29 mouse cellular contexts compared by ENCODE assay signal in the genomic region with DNA sequence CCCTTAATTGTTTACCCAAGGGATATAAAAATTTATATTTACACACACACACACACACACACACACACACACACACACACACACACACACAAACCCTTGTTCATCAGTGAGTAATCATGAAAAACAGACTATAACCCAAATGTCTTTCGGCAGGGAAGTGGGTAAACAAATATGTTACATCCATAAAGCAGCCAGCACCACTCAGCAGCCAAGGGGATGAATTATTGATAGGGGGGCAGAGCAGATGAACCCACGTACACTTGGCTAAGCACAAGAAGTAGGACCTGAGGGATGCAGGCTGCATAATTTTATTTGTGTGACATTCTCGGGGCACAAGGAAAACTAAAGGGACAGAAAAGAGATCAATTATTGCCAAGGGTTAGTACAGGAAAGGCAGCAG.
DNase-seq lines count a peak whose midpoint lies in the region; ATAC-seq lines count a peak whose summit lies in the region.
"Had no signal": no experiment of that assay in that cellular context is flagged by ENCODE, and none has a peak within 500 bp of the region (broad histone marks: within the 10 kb centered on the region; RNA-seq: fewer than 3 reads in every experiment).

No protein-coding gene starts in this region.

- no peaks in the 10 kb centered on the region for H3K9me3 ChIP-seq in forebrain, embryonic 15.5 days
- no peaks in the 10 kb centered on the region for H3K9me3 ChIP-seq in forebrain, embryonic 11.5 days (ENCODE audit: control insufficient read depth, low read length)
- H3K9me3 ChIP-seq in hindbrain, embryonic 11.5 days (ENCODE audit: control insufficient read depth, low read length) = no peaks in the 10 kb centered on the region
- H3K9me3 ChIP-seq in hindbrain, embryonic 16.5 days (ENCODE audit: control insufficient read depth, low read length) = no peaks in the 10 kb centered on the region
- H3K9me3 ChIP-seq in midbrain, embryonic 12.5 days = no peaks in the 10 kb centered on the region
- H3K9me3 ChIP-seq in midbrain, embryonic 16.5 days (replicated peaks; ENCODE audit: control insufficient read depth, low read length, poor library complexity, severe bottlenecking) = no peaks in the 10 kb centered on the region
- H3K9me3 ChIP-seq: embryonic facial prominence, embryonic 12.5 days; embryonic facial prominence, embryonic 15.5 days; G1E; heart, embryonic 10.5 days; heart, embryonic 13.5 days; hindbrain, embryonic 12.5 days; hindbrain, embryonic 15.5 days; intestine, embryonic 15.5 days had no signal

- peak; percentile 32; the same call in 1 of the 2 replicates for ATAC-seq in forebrain, embryonic 15.5 days (replicated peaks)
- ATAC-seq in forebrain, embryonic 11.5 days (replicated peaks; ENCODE audit: low FRiP score) = no peak
- 0 out of 2 replicates have a peak, but pooled peaks have one; percentile 34 for ATAC-seq in hindbrain, embryonic 11.5 days (ENCODE audit: low FRiP score)
- ATAC-seq in hindbrain, embryonic 16.5 days = no peak
- peak; percentile 56; the same call in 1 of the 2 replicates for ATAC-seq in midbrain, embryonic 12.5 days (ENCODE audit: low FRiP score, low read depth)
- no peak for ATAC-seq in midbrain, embryonic 16.5 days
- ATAC-seq: intestine, embryonic 15.5 days; Patski had no signal

- H3K27me3 ChIP-seq in forebrain, embryonic 15.5 days = no peaks in the 10 kb centered on the region
- no peaks in the 10 kb centered on the region for H3K27me3 ChIP-seq in forebrain, embryonic 11.5 days (ENCODE audit: control insufficient read depth, insufficient read depth, low read length)
- no peaks in the 10 kb centered on the region for H3K27me3 ChIP-seq in hindbrain, embryonic 11.5 days (ENCODE audit: control insufficient read depth, insufficient read depth, low read length)
- no peaks in the 10 kb centered on the region for H3K27me3 ChIP-seq in hindbrain, embryonic 16.5 days (replicated peaks; ENCODE audit: control insufficient read depth, insufficient read depth, low read length)
- no peaks in the 10 kb centered on the region for H3K27me3 ChIP-seq in midbrain, embryonic 12.5 days
- no peaks in the 10 kb centered on the region for H3K27me3 ChIP-seq in midbrain, embryonic 16.5 days (ENCODE audit: control insufficient read depth, insufficient read depth, low read depth, low read length)
- H3K27me3 ChIP-seq: CH12.LX; embryonic facial prominence, embryonic 12.5 days; embryonic facial prominence, embryonic 15.5 days; heart, embryonic 13.5 days; hindbrain, embryonic 12.5 days; hindbrain, embryonic 15.5 days; intestine, embryonic 15.5 days had no signal

- H3K9ac ChIP-seq in forebrain, embryonic 15.5 days (replicated peaks) = no peak overlapping the region
- H3K9ac ChIP-seq in forebrain, embryonic 11.5 days (ENCODE audit: low read length) = no peak overlapping the region
- no peak overlapping the region for H3K9ac ChIP-seq in hindbrain, embryonic 11.5 days (ENCODE audit: low read depth, low read length)
- H3K9ac ChIP-seq in hindbrain, embryonic 16.5 days (ENCODE audit: low read depth, low read length) = no peak overlapping the region
- no peak overlapping the region for H3K9ac ChIP-seq in midbrain, embryonic 12.5 days (replicated peaks)
- H3K9ac ChIP-seq in midbrain, embryonic 16.5 days (ENCODE audit: low read depth, low read length) = no peak overlapping the region
- H3K9ac ChIP-seq: embryonic facial prominence, embryonic 12.5 days; embryonic facial prominence, embryonic 15.5 days; heart, embryonic 13.5 days; hindbrain, embryonic 12.5 days; hindbrain, embryonic 15.5 days; intestine, embryonic 15.5 days had no signal

- no peak for DNase-seq in forebrain, embryonic 11.5 days (ENCODE audit: low spot score)
- DNase-seq in hindbrain, embryonic 11.5 days (ENCODE audit: low spot score) = no peak
- DNase-seq in right cerebral cortex, postnatal 14 days = no peak
- DNase-seq: adrenal gland, postnatal 10 days; adrenal gland, postnatal 36 days; B cell, adult 2 months; cerebellum, adult 11 months; cerebellum, adult 2 months; cerebellum, adult 9-11 months; cerebellum, postnatal 25 days; gastrocnemius, postnatal 10 days; gastrocnemius, postnatal 36 days; heart, adult 2 months; heart, postnatal 14 days; heart, postnatal 4 days had no signal

- no peak overlapping the region for H3K4me2 ChIP-seq in forebrain, embryonic 15.5 days (replicated peaks)
- no peak overlapping the region for H3K4me2 ChIP-seq in forebrain, embryonic 11.5 days (ENCODE audit: low read depth, low read length, severe bottlenecking)
- no peak overlapping the region for H3K4me2 ChIP-seq in hindbrain, embryonic 11.5 days (replicated peaks; ENCODE audit: low read depth, low read length)
- no peak overlapping the region for H3K4me2 ChIP-seq in hindbrain, embryonic 16.5 days (ENCODE audit: low read length)
- no peak overlapping the region for H3K4me2 ChIP-seq in midbrain, embryonic 12.5 days (replicated peaks)
- H3K4me2 ChIP-seq in midbrain, embryonic 16.5 days (ENCODE audit: low read length) = no peak overlapping the region
- H3K4me2 ChIP-seq: embryonic facial prominence, embryonic 12.5 days; embryonic facial prominence, embryonic 15.5 days; heart, embryonic 13.5 days; hindbrain, embryonic 12.5 days; hindbrain, embryonic 15.5 days; intestine, embryonic 15.5 days had no signal

- no peak overlapping the region for H3K4me3 ChIP-seq in forebrain, embryonic 15.5 days
- no peak overlapping the region for H3K4me3 ChIP-seq in forebrain, embryonic 11.5 days (ENCODE audit: low read depth, low read length)
- H3K4me3 ChIP-seq in hindbrain, embryonic 11.5 days (ENCODE audit: low read depth, low read length) = no peak overlapping the region
- H3K4me3 ChIP-seq in hindbrain, embryonic 16.5 days (ENCODE audit: low read length) = no peak overlapping the region
- no peak overlapping the region for H3K4me3 ChIP-seq in midbrain, embryonic 12.5 days
- H3K4me3 ChIP-seq in midbrain, embryonic 16.5 days (ENCODE audit: low read depth, low read length) = no peak overlapping the region
- H3K4me3 ChIP-seq: embryonic facial prominence, embryonic 12.5 days; embryonic facial prominence, embryonic 15.5 days; heart, adult 2 months; heart, embryonic 10.5 days; heart, embryonic 13.5 days; hindbrain, embryonic 12.5 days; hindbrain, embryonic 15.5 days; intestine, embryonic 15.5 days had no signal

- H3K27ac ChIP-seq in forebrain, embryonic 15.5 days (replicated peaks) = no peak overlapping the region
- no peak overlapping the region for H3K27ac ChIP-seq in forebrain, embryonic 11.5 days (ENCODE audit: low read depth, low read length)
- H3K27ac ChIP-seq in hindbrain, embryonic 11.5 days (ENCODE audit: low read depth, low read length) = no peak overlapping the region
- no peak overlapping the region for H3K27ac ChIP-seq in hindbrain, embryonic 16.5 days (ENCODE audit: low read depth, low read length)
- H3K27ac ChIP-seq in midbrain, embryonic 12.5 days (replicated peaks) = no peak overlapping the region
- no peak overlapping the region for H3K27ac ChIP-seq in midbrain, embryonic 16.5 days (ENCODE audit: low read length)
- H3K27ac ChIP-seq: embryonic facial prominence, embryonic 12.5 days; embryonic facial prominence, embryonic 15.5 days; heart, adult 2 months; heart, embryonic 10.5 days; heart, embryonic 13.5 days; hindbrain, embryonic 12.5 days; hindbrain, embryonic 15.5 days; intestine, embryonic 15.5 days had no signal

- WGBS in forebrain, embryonic 15.5 days = 63% methylated on average over 3 of the region's 3 CpGs
- 85% methylated on average over 3 of the region's 3 CpGs for WGBS in forebrain, embryonic 11.5 days
- whole genome bisulfite sequencing in hindbrain, embryonic 11.5 days = 68% methylated on average over 3 of the region's 3 CpGs
- 71% methylated on average over 3 of the region's 3 CpGs for WGBS in hindbrain, embryonic 16.5 days
- WGBS in midbrain, embryonic 12.5 days = 67% methylated on average over 3 of the region's 3 CpGs
- WGBS in midbrain, embryonic 16.5 days = 67% methylated on average over 3 of the region's 3 CpGs

- no peaks in the 10 kb centered on the region for H3K4me1 ChIP-seq in forebrain, embryonic 15.5 days
- H3K4me1 ChIP-seq in forebrain, embryonic 11.5 days (replicated peaks; ENCODE audit: control insufficient read depth, insufficient read depth, low read length) = no peaks in the 10 kb centered on the region
- H3K4me1 ChIP-seq in hindbrain, embryonic 11.5 days (replicated peaks; ENCODE audit: control insufficient read depth, insufficient read depth, low read length) = no peaks in the 10 kb centered on the region
- H3K4me1 ChIP-seq in hindbrain, embryonic 16.5 days (ENCODE audit: control insufficient read depth, insufficient read depth, low read depth, low read length) = no peaks in the 10 kb centered on the region
- H3K4me1 ChIP-seq in midbrain, embryonic 12.5 days = no peaks in the 10 kb centered on the region; the same call in 1 of the 2 replicates
- H3K4me1 ChIP-seq in midbrain, embryonic 16.5 days (ENCODE audit: control insufficient read depth, insufficient read depth, low read length) = no peaks in the 10 kb centered on the region
- H3K4me1 ChIP-seq: embryonic facial prominence, embryonic 12.5 days; embryonic facial prominence, embryonic 15.5 days; heart, embryonic 10.5 days; heart, embryonic 13.5 days; hindbrain, embryonic 12.5 days; hindbrain, embryonic 15.5 days; intestine, embryonic 15.5 days had no signal

- no peaks in the 10 kb centered on the region for H3K36me3 ChIP-seq in forebrain, embryonic 15.5 days
- H3K36me3 ChIP-seq in forebrain, embryonic 11.5 days (ENCODE audit: control insufficient read depth, insufficient read depth, low read length) = no peaks in the 10 kb centered on the region
- no peaks in the 10 kb centered on the region for H3K36me3 ChIP-seq in hindbrain, embryonic 11.5 days (ENCODE audit: control insufficient read depth, insufficient read depth, low read length)
- H3K36me3 ChIP-seq in hindbrain, embryonic 16.5 days (ENCODE audit: control insufficient read depth, insufficient read depth, low read length) = no peaks in the 10 kb centered on the region
- no peaks in the 10 kb centered on the region for H3K36me3 ChIP-seq in midbrain, embryonic 12.5 days
- H3K36me3 ChIP-seq in midbrain, embryonic 16.5 days (ENCODE audit: control insufficient read depth, insufficient read depth, low read length) = no peaks in the 10 kb centered on the region
- H3K36me3 ChIP-seq: embryonic facial prominence, embryonic 12.5 days; embryonic facial prominence, embryonic 15.5 days; G1E; heart, embryonic 10.5 days; heart, embryonic 13.5 days; hindbrain, embryonic 12.5 days; hindbrain, embryonic 15.5 days; intestine, embryonic 15.5 days had no signal

Comparison
In these comparisons a context has a peak if more than half of its experiments do, and no peak if none do; other contexts are left out.
1. ATAC-seq: peak in forebrain, embryonic 15.5 days (single experiment), hindbrain, embryonic 11.5 days (single experiment) and midbrain, embryonic 12.5 days (single experiment); none in forebrain, embryonic 11.5 days (single experiment), hindbrain, embryonic 16.5 days (single experiment) and midbrain, embryonic 16.5 days (single experiment).